Mouse (Mus musculus) ovary, postnatal 36 days (tissue): ENCODE data around the gene Dgcr8.
A peak's percentile ranks its signal among the peaks of the same experiment; 100 is the strongest.

Source experiments
- DNase-seq: peaks from one replicate; pipeline ENCODE4 v3.0.0; 2022; ENCODE audit warnings: low spot score, mixed read lengths

Dgcr8 gene

DNA sequence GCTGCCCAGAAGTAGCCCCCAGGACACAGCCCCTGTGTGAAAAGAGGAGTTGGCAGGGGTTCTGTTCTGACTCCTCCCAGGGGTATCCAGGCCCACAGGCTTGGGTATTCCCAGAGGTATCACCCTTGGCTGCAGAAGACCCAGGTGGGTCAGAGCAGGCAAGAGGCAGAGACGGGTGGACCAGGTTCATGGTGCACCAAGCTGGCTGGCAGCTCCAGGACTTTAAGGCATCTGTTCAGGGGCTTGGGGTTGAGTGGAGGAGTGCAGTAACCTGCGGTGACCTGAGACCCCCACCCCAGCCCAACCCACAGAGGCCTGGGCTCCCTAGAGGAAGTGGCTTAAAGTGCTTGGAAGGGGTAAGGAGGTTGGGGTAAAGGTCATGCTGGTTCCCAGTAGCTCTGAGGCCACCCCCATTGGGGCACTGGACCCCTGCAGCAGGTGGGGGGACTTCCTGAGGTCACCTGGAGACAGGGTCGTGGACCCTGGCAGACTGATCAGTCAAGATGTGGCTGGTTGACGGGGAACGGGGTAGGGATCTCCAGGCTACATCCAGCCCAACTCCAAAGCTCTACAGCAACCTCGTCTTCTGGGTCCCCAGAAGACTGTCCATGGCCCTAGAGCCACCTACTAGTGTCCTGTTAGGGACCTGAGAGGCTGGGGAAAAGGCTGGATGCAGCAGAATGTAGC is 68.0 kb downstream of the Dgcr8 start:
- DNase-seq, result no peak

DNA sequence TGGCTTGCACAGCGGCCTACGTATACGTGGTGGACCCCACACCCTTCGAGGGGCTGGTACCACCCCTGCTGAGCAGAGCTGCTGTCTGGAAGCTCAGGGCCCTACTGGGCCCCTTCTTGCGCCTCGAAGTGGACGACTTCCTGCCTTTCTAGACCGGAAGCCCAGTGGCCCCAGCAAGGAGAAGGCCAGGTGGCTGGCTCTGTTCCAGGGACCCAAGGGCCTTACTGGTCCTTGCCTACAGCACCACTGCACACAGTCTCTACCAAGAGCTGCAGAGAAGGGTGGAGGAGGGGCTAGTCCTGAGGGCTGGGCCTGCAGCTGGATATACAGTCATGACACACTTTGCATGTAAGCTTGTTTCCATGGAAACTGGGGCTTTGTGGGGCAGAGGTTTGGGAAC is 69.0 kb downstream of the Dgcr8 start:
- DNase-seq, result peak; percentile 43

DNA sequence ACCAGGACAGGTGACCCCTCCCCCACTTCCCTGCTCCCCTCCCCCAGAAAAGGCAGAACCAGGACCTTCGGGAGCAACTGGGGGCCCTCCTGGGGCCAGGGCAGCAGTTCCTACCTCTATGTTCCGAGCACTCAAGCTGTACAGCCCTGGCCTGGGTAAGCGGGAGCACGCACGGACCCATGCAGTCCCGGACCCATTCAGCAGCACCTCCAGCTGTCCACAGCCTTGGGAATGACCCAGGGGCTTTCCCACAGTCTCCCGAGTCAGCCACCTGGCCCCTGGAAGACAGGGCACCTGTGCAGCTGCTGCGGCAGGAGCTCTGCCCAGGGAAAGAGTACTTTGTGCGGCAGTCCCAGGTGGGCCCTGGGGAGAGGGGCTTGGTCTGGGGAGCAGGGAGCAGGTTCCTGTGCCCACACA is 70.5 kb downstream of the Dgcr8 start:
- no peak for DNase-seq

DNA sequence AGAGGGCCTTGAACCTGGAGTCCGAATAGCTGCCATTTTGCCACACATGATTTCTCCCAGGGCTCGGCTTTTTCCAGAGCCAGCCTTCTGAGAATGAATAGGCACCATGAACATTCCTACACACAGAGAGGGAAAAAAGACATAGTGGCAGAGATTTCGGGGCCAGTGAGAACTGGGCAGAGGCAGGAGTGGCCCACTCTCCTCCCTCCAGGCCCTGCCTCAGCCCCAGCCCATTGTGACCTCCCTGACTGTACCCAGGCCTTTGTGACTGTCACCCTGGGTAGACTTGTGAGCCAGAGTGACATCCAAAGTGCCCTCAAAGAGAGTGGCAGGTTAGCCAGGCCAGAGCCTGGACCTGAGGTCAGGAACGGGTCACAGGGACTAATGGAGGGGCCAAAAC is 71.5 kb downstream of the Dgcr8 start, which contains the start of gene Ccdc188:
Gene Ccdc188, plus strand, starts transcription at position 301 of the 400 bp plus-strand sequence.
- DNase-seq, result no peak

DNA sequence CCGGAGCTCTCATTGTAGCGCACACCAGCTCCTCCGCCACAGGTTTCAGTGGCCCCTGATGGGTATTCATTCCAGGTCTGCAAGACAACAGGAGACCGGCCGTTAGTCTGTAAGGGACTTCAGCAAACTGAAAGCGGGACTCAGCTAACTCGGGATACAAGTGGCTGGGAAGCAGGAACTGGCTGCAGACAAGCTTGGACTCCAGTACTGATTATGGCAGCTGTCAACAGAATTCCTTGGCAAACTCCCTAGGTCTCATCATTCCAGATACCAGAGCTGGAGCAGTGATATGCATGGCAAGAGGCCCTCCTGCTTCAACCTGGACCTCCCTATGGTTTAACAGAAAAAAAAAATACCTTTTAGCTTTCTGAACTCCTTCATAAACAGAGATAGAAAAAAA is 74.2 kb downstream of the Dgcr8 start:
- DNase-seq, result no peak

DNA sequence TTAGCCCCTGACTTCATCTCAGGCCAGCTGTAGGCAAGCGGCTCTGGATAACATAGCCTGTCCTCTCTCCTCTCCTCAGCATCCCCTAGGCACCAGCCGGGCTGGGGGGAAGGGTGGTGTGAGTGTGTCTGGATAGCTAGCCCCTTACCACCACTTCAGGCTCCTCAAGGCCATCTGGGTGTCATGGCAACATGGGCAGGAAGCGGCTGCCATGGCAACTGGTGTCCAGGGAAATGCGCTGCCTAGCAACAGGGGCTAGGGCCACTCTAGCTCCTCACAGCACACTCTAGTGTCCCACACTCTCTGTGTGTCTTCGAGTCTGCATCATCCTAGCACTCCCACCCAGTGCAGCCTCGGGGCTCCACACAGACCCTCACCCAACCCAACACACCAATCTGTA is 75.4 kb downstream of the Dgcr8 start:
- DNase-seq, result no peak

DNA sequence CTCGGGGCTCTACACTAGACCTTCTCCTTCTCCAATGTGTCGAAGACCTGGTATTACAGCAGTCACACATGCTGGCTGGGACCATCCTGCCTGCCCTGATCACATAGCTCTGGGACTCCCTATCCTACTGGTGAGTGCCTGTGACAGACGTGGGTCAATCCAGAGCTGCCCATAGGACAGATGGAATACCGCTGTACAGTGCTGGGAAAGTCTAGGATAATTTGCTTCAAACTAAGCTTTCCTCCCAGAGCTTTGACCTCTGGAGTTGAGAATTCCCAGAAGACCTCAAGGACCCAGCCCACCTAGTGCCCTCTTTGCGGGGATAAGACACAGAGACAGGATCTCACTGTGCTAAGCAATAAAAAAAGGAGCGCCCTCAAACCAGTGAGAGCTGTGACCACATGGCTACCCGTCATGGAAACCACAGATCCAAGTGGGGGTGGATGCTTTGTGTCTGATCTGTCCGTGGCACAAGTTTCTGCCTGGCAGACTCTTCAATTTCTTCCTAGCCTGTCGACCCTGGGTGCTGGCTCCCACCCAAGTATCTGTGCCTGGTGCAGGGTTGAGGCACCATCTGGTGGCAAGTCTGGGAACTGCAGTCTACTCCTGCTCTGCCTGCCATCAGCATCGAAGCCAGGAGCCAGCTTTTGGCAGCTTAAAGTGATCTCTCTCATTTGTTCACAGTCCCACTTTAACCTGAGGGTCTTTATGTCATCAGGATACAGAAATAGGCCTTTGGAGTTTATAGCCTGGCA is 77.5 kb downstream of the Dgcr8 start:
- peak; percentile 86 for DNase-seq

DNA sequence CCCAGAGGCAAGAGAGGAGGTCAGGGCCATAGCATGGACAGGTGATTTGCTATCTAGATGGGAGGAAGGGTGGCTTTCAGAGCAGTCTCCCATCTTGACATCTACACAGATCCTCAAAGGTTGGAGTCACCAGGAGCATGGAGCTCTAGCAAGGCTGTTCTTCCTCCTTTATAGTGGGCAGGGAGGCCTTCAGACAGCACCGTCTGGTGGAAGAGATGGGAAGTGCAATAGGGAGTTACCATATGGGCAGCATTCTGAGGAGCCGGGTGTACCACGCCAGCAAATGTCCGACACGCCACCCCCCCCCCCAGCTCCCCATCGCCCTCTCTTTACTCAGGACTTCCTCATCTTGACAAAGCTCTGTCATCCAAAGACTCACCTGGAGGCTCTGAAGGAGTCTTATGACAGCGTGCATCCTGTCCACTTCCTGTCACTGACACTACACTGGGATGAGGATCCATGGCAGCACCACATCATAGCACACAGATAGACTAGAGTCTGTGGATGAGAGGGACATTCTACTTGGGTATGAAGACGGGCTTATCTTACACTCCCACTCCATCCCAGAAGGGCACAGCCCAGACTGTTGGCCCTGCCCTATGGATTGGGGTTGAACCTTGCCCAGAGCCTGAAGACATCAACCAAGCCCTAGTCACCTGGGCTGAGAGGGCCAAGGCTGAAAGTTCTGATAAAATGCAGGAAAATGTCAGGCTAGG is 78.2 kb downstream of the Dgcr8 start:
- DNase-seq, result no peak
